Mouse (Mus musculus): ENCODE results near the gene Ace3. TPM values are rescaled to one million over a fixed set of nuclear protein-coding genes. Genes with fewer than 3 reads are reported as not detected.
"Not testable (repeated sequence)": the region's sequence is repeated elsewhere in the genome, so short reads cannot be mapped to it uniquely, and the experiment has no call there.

Ace3 gene
- polyA plus RNA-seq, 1 experiment from 2014 or later, result not detected

GRCm38 (mm10) chr11:106025774-106026173 lies 31.3 kb downstream of the Ace3 start:
- Histone ChIP-seq H3K27me3 (ENCODE audit: control insufficient read depth, insufficient read depth, low read depth, low read length) (peaks cover 52% of the 10 kb centered on the region), H3K9me3 (replicated peaks; ENCODE audit: control insufficient read depth, low read length) (no peaks in the 10 kb centered on the region), H3K9ac (ENCODE audit: low read depth, low read length) (no peak overlapping the region), H3K4me1 (ENCODE audit: control insufficient read depth, low read depth, low read length) (peaks cover 15% of the 10 kb centered on the region), H3K4me3 (ENCODE audit: low read depth, low read length) (no peak overlapping the region), H3K27ac (ENCODE audit: low read length) (no peak overlapping the region), H3K4me2 (ENCODE audit: low read depth, low read length) (no peak overlapping the region; the same call in 1 of the 2 replicates), H3K36me3 (ENCODE audit: control insufficient read depth, insufficient read depth) (peaks cover 3% of the 10 kb centered on the region; the same call in 1 of the 2 replicates)
- WGBS (ENCODE audit: insufficient replicate concordance), result 34% methylated on average over 3 of the region's 3 CpGs
- peak; percentile 62 for ATAC-seq (ENCODE audit: low read depth)

GRCm38 (mm10) chr11:106026465-106027151 lies 32.1 kb downstream of the Ace3 start:
- Histone ChIP-seq H3K4me3 (ENCODE audit: low read depth, low read length) (no peak overlapping the region), H3K4me1 (ENCODE audit: control insufficient read depth, low read depth, low read length) (peaks cover 15% of the 10 kb centered on the region), H3K36me3 (ENCODE audit: control insufficient read depth, insufficient read depth) (peaks cover 3% of the 10 kb centered on the region; the same call in 1 of the 2 replicates), H3K27me3 (ENCODE audit: control insufficient read depth, insufficient read depth, low read depth, low read length) (peaks cover 44% of the 10 kb centered on the region), H3K27ac (ENCODE audit: low read length) (no peak overlapping the region), H3K9me3 (replicated peaks; ENCODE audit: control insufficient read depth, low read length) (no peaks in the 10 kb centered on the region), H3K9ac (ENCODE audit: low read depth, low read length) (no peak overlapping the region), H3K4me2 (ENCODE audit: low read depth, low read length) (no peak overlapping the region)
- peak; percentile 47 for ATAC-seq (ENCODE audit: low read depth)
- 25% methylated on average over 11 of the region's 11 CpGs for WGBS (ENCODE audit: insufficient replicate concordance)

GRCm38 (mm10) chr11:106027607-106028006 lies 33.1 kb downstream of the Ace3 start:
- Histone ChIP-seq H3K4me3 (ENCODE audit: low read depth, low read length) (no peak overlapping the region), H3K27ac (ENCODE audit: low read length) (no peak overlapping the region), H3K9ac (ENCODE audit: low read depth, low read length) (no peak overlapping the region), H3K4me2 (ENCODE audit: low read depth, low read length) (no peak overlapping the region), H3K36me3 (ENCODE audit: control insufficient read depth, insufficient read depth) (peaks cover 3% of the 10 kb centered on the region; the same call in 1 of the 2 replicates), H3K27me3 (ENCODE audit: control insufficient read depth, insufficient read depth, low read depth, low read length) (peaks cover 34% of the 10 kb centered on the region), H3K4me1 (ENCODE audit: control insufficient read depth, low read depth, low read length) (peaks cover 15% of the 10 kb centered on the region), H3K9me3 (replicated peaks; ENCODE audit: control insufficient read depth, low read length) (no peaks in the 10 kb centered on the region)
- ATAC-seq (ENCODE audit: low read depth), result no peak; the same call in 1 of the 2 replicates
- 84% methylated on average over 5 of the region's 5 CpGs for WGBS (ENCODE audit: insufficient replicate concordance)

GRCm38 (mm10) chr11:106032074-106032473 lies 37.6 kb downstream of the Ace3 start:
- H3K27ac ChIP-seq (ENCODE audit: low read length); ATAC-seq (ENCODE audit: low read depth); H3K27me3 ChIP-seq (ENCODE audit: control insufficient read depth, insufficient read depth, low read depth, low read length); H3K36me3 ChIP-seq (ENCODE audit: control insufficient read depth, insufficient read depth); H3K9me3 ChIP-seq (replicated peaks; ENCODE audit: control insufficient read depth, low read length); H3K9ac ChIP-seq (ENCODE audit: low read depth, low read length): not testable (repeated sequence)
- Histone ChIP-seq H3K4me2 (ENCODE audit: low read depth, low read length) (peak overlapping the region; percentile 44; the same call in 1 of the 2 replicates), H3K4me3 (ENCODE audit: low read depth, low read length) (peak overlapping the region; percentile 58), H3K4me1 (ENCODE audit: control insufficient read depth, low read depth, low read length) (peaks cover 13% of the 10 kb centered on the region)
- 15% methylated on average over 7 of the region's 25 CpGs for WGBS (ENCODE audit: insufficient replicate concordance)

- H3K4me2 ChIP-seq (ENCODE audit: low read depth, low read length), result peak overlapping the region; percentile 50
- no peaks in the 10 kb centered on the region for H3K36me3 ChIP-seq (ENCODE audit: control insufficient read depth, insufficient read depth)
- peak overlapping the region; percentile 84 for H3K27ac ChIP-seq (ENCODE audit: low read length)
- peaks cover 21% of the 10 kb centered on the region for H3K4me1 ChIP-seq (ENCODE audit: control insufficient read depth, low read depth, low read length)
- ATAC-seq (ENCODE audit: low read depth), result no peak
- peak overlapping the region; percentile 59 for H3K9ac ChIP-seq (ENCODE audit: low read depth, low read length)
- no peaks in the 10 kb centered on the region for H3K9me3 ChIP-seq (replicated peaks; ENCODE audit: control insufficient read depth, low read length)
- WGBS (ENCODE audit: insufficient replicate concordance), result 35% methylated on average over 11 of the region's 11 CpGs
- no peaks in the 10 kb centered on the region for H3K27me3 ChIP-seq (ENCODE audit: control insufficient read depth, insufficient read depth, low read depth, low read length)
- H3K4me3 ChIP-seq (ENCODE audit: low read depth, low read length), result peak overlapping the region; percentile 50
Observed at GRCm38 (mm10) chr11:106033491-106033919, 39.0 kb downstream of the Ace3 start.

GRCm38 (mm10) chr11:106034986-106035385 lies 40.5 kb downstream of the Ace3 start:
- Histone ChIP-seq H3K9me3 (replicated peaks; ENCODE audit: control insufficient read depth, low read length) (no peaks in the 10 kb centered on the region), H3K4me2 (ENCODE audit: low read depth, low read length) (no peak overlapping the region), H3K27me3 (ENCODE audit: control insufficient read depth, insufficient read depth, low read depth, low read length) (no peaks in the 10 kb centered on the region), H3K36me3 (ENCODE audit: control insufficient read depth, insufficient read depth) (no peaks in the 10 kb centered on the region), H3K4me3 (ENCODE audit: low read depth, low read length) (no peak overlapping the region), H3K4me1 (ENCODE audit: control insufficient read depth, low read depth, low read length) (peaks cover 30% of the 10 kb centered on the region), H3K27ac (ENCODE audit: low read length) (peak overlapping the region; percentile 84), H3K9ac (ENCODE audit: low read depth, low read length) (no peak overlapping the region)
- ATAC-seq (ENCODE audit: low read depth), result no peak
- 49% methylated on average over 9 of the region's 9 CpGs for WGBS (ENCODE audit: insufficient replicate concordance)

GRCm38 (mm10) chr11:106036548-106037417 lies 42.3 kb downstream of the Ace3 start, which contains the start of gene Dcaf7:
TSS of gene Dcaf7 (plus strand) at chr11:106036872.
- Histone ChIP-seq H3K4me3 (ENCODE audit: low read depth, low read length) (peak within 1 kb of the TSS; percentile 100), H3K27ac (ENCODE audit: low read length) (peak within 1 kb of the TSS; percentile 90), H3K9me3 (replicated peaks; ENCODE audit: control insufficient read depth, low read length) (no peaks in the 10 kb centered on the region), H3K9ac (ENCODE audit: low read depth, low read length) (peak within 1 kb of the TSS; percentile 97), H3K4me1 (ENCODE audit: control insufficient read depth, low read depth, low read length) (peaks cover 30% of the 10 kb centered on the region), H3K36me3 (ENCODE audit: control insufficient read depth, insufficient read depth) (no peaks in the 10 kb centered on the region), H3K4me2 (ENCODE audit: low read depth, low read length) (peak within 1 kb of the TSS; percentile 87), H3K27me3 (ENCODE audit: control insufficient read depth, insufficient read depth, low read depth, low read length) (no peaks in the 10 kb centered on the region)
- ATAC-seq (ENCODE audit: low read depth), result peak; percentile 98
- WGBS (ENCODE audit: insufficient replicate concordance), result under 1% methylated on average over 65 of the region's 66 CpGs

- 0% methylated on average over 13 of the region's 13 CpGs for WGBS (ENCODE audit: insufficient replicate concordance)
- peaks cover 30% of the 10 kb centered on the region for H3K4me1 ChIP-seq (ENCODE audit: control insufficient read depth, low read depth, low read length)
Observed at GRCm38 (mm10) chr11:106037418-106037751, 42.9 kb downstream of the Ace3 start.

GRCm38 (mm10) chr11:106044349-106044748 lies 49.9 kb downstream of the Ace3 start:
- no peak overlapping the region for H3K27ac ChIP-seq (ENCODE audit: low read length)
- H3K9me3 ChIP-seq (replicated peaks; ENCODE audit: control insufficient read depth, low read length), result no peaks in the 10 kb centered on the region
- peaks cover 4% of the 10 kb centered on the region for H3K4me1 ChIP-seq (ENCODE audit: control insufficient read depth, low read depth, low read length)
- no peak overlapping the region for H3K4me3 ChIP-seq (ENCODE audit: low read depth, low read length)
- H3K4me2 ChIP-seq (ENCODE audit: low read depth, low read length), result no peak overlapping the region
- ATAC-seq (ENCODE audit: low read depth), result no peak
- H3K36me3 ChIP-seq (ENCODE audit: control insufficient read depth, insufficient read depth), result peaks cover 12% of the 10 kb centered on the region
- no peaks in the 10 kb centered on the region for H3K27me3 ChIP-seq (ENCODE audit: control insufficient read depth, insufficient read depth, low read depth, low read length)
- H3K9ac ChIP-seq (ENCODE audit: low read depth, low read length), result no peak overlapping the region

More at GRCm38 (mm10) chr11:106037418-106037751, 42.9 kb downstream of the Ace3 start:
- Histone ChIP-seq H3K36me3 (ENCODE audit: control insufficient read depth, insufficient read depth) (no peaks in the 10 kb centered on the region), H3K9ac (ENCODE audit: low read depth, low read length) (peak overlapping the region; percentile 97), H3K27me3 (ENCODE audit: control insufficient read depth, insufficient read depth, low read depth, low read length) (no peaks in the 10 kb centered on the region), H3K27ac (ENCODE audit: low read length) (peak overlapping the region; percentile 90), H3K4me3 (ENCODE audit: low read depth, low read length) (peak overlapping the region; percentile 100), H3K9me3 (replicated peaks; ENCODE audit: control insufficient read depth, low read length) (no peaks in the 10 kb centered on the region), H3K4me2 (ENCODE audit: low read depth, low read length) (peak overlapping the region; percentile 87)
- no peak for ATAC-seq (ENCODE audit: low read depth)
